Mouse (Mus musculus) limb, embryonic 10.5 days (tissue): ENCODE measurements around the gene Zscan26. TPM values are rescaled to one million over a fixed set of nuclear protein-coding genes. Genes with fewer than 3 reads are reported as not detected.

ENCODE experiments used
- DNase-seq: peaks from one replicate; pipeline ENCODE4 v3.0.0-alpha.2; 2017; ENCODE audit warnings: low spot score
- H3K27ac ChIP-seq: fragments of 300-500 bp; sonication (generic); 2 replicates; pipeline ENCODE4 v1.5.1; 2016; ENCODE audit warnings: mild to moderate bottlenecking
- H3K27me3 ChIP-seq: fragments of 300-500 bp; sonication (generic); 2 replicates; pipeline ENCODE4 v1.6.1; 2016; ENCODE audit warnings: low read depth, mild to moderate bottlenecking; ENCODE audit not compliant: poor library complexity, severe bottlenecking
- H3K36me3 ChIP-seq: fragments of 300-500 bp; sonication (generic); 2 replicates; pipeline ENCODE4 v1.6.1; 2016; ENCODE audit warnings: mild to moderate bottlenecking, moderate library complexity
- H3K4me1 ChIP-seq: fragments of 300-500 bp; sonication (generic); 2 replicates; pipeline ENCODE4 v1.6.1; 2016
- H3K4me3 ChIP-seq: fragments of 300-500 bp; sonication (generic); 2 replicates; pipeline ENCODE4 v1.5.1; 2016; ENCODE audit warnings: mild to moderate bottlenecking, moderate library complexity
- H3K9me3 ChIP-seq: fragments of 300-500 bp; sonication (generic); replicated peaks from 2 replicates; pipeline ENCODE4 v1.6.1; 2016; ENCODE audit warnings: mild to moderate bottlenecking
- WGBS: fragments of 180-500 bp; shearing (Covaris S2); methylation state at CpG from one replicate; pipeline ENCODE4 v1.1.7; 2016; 5-methylcytosine and 5-hydroxymethylcytosine counted together
- polyA plus RNA-seq: library from polyadenylated mRNA; unstranded; fragments of >200 nt; fragmentation: Nextera tagmentation; extraction: Ambion mirVana; gene quantifications from 2 replicates; pipeline ENCODE4 v1.2.1, GENCODE M21; 2016

Zscan26 gene
- polyA plus RNA-seq, 1 experiment from 2014 or later = 29.9 TPM

DNA sequence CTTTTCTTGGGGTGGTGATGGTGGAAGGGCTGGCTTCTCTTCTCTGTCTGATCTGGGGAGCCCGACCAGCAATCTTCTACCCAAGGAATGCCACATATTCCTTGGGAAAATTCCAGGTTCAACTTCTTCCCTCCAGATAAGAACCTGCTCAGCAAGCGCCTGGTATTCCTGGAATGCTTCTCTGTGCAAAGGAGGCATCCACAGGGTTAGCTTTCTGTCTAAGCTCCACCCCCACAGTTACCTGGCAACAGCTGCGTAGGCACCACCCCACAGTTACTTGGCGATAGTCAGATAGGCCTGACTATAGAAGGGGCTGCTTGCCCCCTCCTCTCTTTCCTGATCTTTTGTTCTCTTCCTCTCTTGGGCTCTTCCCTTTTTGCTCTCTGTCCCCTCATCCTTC, 2.8 kb upstream of the Zscan26 start:
- H3K4me3 ChIP-seq = no peak overlapping the region
- no peaks in the 10 kb centered on the region for H3K9me3 ChIP-seq
- peaks cover 5% of the 10 kb centered on the region for H3K36me3 ChIP-seq
- peaks cover 14% of the 10 kb centered on the region for H3K27me3 ChIP-seq
- DNase-seq = no peak
- peaks cover 7% of the 10 kb centered on the region for H3K4me1 ChIP-seq
- 23% methylated on average over 4 of the region's 4 CpGs for WGBS
- H3K27ac ChIP-seq = no peak overlapping the region

GRCm38 (mm10) chr13:21454133-21454532, 603 bp upstream of the Zscan26 start:
- Histone ChIP-seq H3K9me3 (no peaks in the 10 kb centered on the region), H3K36me3 (peaks cover 12% of the 10 kb centered on the region), H3K27ac (0 out of 2 replicates have a peak overlapping the region, but pooled peaks have one; percentile 91), H3K27me3 (peaks cover 14% of the 10 kb centered on the region), H3K4me3 (peak overlapping the region; percentile 75; the same call in 1 of the 2 replicates), H3K4me1 (peaks cover 7% of the 10 kb centered on the region)
- WGBS = 93% methylated on average over 3 of the region's 3 CpGs
- DNase-seq = no peak

DNA sequence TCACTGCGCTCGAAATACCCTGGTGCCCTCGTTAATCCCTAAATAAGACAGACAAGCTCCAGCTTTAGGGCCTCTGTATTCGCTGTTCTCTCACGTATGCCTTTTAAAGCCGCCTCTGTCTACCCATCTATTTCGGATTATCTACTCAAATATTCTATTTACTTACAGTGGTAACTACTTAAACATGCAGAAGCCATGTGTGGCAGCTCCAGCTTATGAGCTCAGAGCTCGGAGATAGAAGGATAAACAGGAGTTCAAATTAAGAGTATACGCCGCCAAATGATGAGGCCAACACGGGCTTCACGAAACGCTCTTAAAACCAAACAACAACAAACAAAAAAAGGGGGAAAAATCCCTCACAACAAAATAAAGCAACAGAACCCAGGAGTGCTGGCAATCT, 488 bp downstream of the Zscan26 start:
- Histone ChIP-seq H3K36me3 (peaks cover 23% of the 10 kb centered on the region), H3K27ac (peak overlapping the region; percentile 91), H3K4me3 (peak overlapping the region; percentile 75), H3K4me1 (peaks cover 7% of the 10 kb centered on the region), H3K9me3 (no peaks in the 10 kb centered on the region), H3K27me3 (peaks cover 14% of the 10 kb centered on the region)
- 5% methylated on average over 13 of the region's 13 CpGs for WGBS
- no peak for DNase-seq

GRCm38 (mm10) chr13:21447856-21448614, 5.5 kb downstream of the Zscan26 start:
- Histone ChIP-seq H3K4me1 (peaks cover 7% of the 10 kb centered on the region), H3K36me3 (peaks cover 72% of the 10 kb centered on the region), H3K9me3 (no peaks in the 10 kb centered on the region), H3K27me3 (no peaks in the 10 kb centered on the region), H3K27ac (no peak overlapping the region), H3K4me3 (no peak overlapping the region)
- WGBS = 86% methylated on average over 16 of the region's 16 CpGs
- DNase-seq = no peak

DNA sequence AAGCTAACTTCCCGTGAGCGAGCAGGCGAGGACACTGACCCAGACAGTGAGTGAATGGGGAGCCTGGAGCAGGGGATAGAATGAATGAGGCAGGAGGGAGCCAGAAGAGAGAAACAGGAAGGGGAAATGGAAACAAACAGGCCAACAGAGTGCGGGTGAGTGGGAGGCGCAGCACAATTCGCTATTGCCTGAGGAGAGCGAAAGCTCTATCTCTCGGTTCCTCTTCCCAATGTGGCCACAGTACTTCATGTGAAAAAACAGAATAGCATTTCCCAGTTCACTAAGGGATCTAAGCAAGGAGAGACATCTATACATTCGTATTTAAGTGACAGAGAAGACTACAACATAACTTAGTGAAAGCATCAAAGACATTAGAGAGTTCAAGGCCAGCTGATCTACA, 6.7 kb downstream of the Zscan26 start:
- H3K4me3 ChIP-seq = no peak overlapping the region
- H3K27me3 ChIP-seq = no peaks in the 10 kb centered on the region
- DNase-seq = no peak
- no peaks in the 10 kb centered on the region for H3K9me3 ChIP-seq
- no peak overlapping the region for H3K27ac ChIP-seq
- no peaks in the 10 kb centered on the region for H3K4me1 ChIP-seq
- WGBS = 92% methylated on average over 9 of the region's 9 CpGs
- peaks cover 77% of the 10 kb centered on the region for H3K36me3 ChIP-seq

- H3K9me3 ChIP-seq = no peaks in the 10 kb centered on the region
- H3K36me3 ChIP-seq = peaks cover 37% of the 10 kb centered on the region
- 16% methylated on average over 10 of the region's 10 CpGs for WGBS
- no peak for DNase-seq
- H3K27ac ChIP-seq = peak overlapping the region; percentile 86
- peaks cover 11% of the 10 kb centered on the region; the same call in 1 of the 2 replicates for H3K4me1 ChIP-seq
- no peaks in the 10 kb centered on the region for H3K27me3 ChIP-seq
- peak overlapping the region; percentile 64 for H3K4me3 ChIP-seq
Measured at GRCm38 (mm10) chr13:21441207-21441572, 12.3 kb downstream of the Zscan26 start.

DNA sequence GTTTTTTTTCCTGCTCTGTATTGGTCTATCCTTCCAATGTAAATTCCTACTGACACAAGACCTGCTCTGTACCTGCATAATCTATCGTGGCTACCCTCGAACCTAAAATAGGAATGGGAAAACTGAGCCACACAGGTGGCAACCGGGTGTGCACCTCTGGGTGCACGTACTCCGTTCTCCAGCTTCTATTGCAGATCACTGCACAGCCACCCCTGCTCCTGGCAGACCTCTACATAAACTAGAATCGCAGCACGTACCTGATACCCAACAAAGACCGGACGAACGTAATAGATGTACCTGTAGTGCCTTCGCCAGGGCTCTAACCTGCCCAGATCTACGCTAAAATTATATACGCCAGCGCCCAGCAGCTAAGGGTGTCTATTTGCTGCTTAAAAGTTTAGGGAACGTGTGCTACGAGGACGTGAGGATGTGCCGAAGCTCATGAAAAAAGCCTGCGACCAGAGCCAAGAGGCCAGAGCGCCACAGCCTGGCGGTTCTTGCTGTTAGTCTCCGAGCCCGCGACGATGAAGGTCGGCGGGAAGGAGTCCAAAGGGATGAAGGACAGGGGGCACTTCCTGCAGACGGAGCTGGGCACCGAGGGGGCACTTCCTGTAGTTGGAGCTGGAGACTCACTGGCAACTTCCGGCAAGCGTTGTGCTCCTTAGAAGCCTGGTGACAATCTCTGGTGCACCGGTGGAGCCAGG, 12.9 kb downstream of the Zscan26 start, which contains the start of gene Pgbd1:
TSS of gene Pgbd1 (minus strand) at position 556 of the 704 bp plus-strand sequence.
- Histone ChIP-seq H3K4me1 (peaks cover 11% of the 10 kb centered on the region; the same call in 1 of the 2 replicates), H3K27ac (peak within 1 kb of the TSS; percentile 86), H3K27me3 (no peaks in the 10 kb centered on the region), H3K4me3 (peak within 1 kb of the TSS; percentile 64), H3K36me3 (peaks cover 31% of the 10 kb centered on the region), H3K9me3 (no peaks in the 10 kb centered on the region)
- WGBS = 2% methylated on average over 32 of the region's 32 CpGs
- DNase-seq = peak; percentile 82

- H3K36me3 ChIP-seq = no peaks in the 10 kb centered on the region
- DNase-seq = no peak
- no peaks in the 10 kb centered on the region for H3K27me3 ChIP-seq
- no peak overlapping the region for H3K4me3 ChIP-seq
- H3K9me3 ChIP-seq = no peaks in the 10 kb centered on the region
- H3K4me1 ChIP-seq = peaks cover 8% of the 10 kb centered on the region; the same call in 1 of the 2 replicates
- WGBS = 91% methylated on average over 4 of the region's 4 CpGs
- no peak overlapping the region for H3K27ac ChIP-seq
Measured at GRCm38 (mm10) chr13:21435476-21435875, 18.1 kb downstream of the Zscan26 start.

- Histone ChIP-seq H3K4me3 (no peak overlapping the region), H3K36me3 (no peaks in the 10 kb centered on the region), H3K9me3 (no peaks in the 10 kb centered on the region), H3K27me3 (no peaks in the 10 kb centered on the region), H3K27ac (no peak overlapping the region), H3K4me1 (no peaks in the 10 kb centered on the region)
- no peak for DNase-seq
- WGBS = 100% methylated on average over 1 of the region's 1 CpGs
Measured at GRCm38 (mm10) chr13:21427631-21428030, 25.9 kb downstream of the Zscan26 start.

GRCm38 (mm10) chr13:21423301-21423700, 30.2 kb downstream of the Zscan26 start:
- 66% methylated on average over 5 of the region's 5 CpGs for WGBS

DNA sequence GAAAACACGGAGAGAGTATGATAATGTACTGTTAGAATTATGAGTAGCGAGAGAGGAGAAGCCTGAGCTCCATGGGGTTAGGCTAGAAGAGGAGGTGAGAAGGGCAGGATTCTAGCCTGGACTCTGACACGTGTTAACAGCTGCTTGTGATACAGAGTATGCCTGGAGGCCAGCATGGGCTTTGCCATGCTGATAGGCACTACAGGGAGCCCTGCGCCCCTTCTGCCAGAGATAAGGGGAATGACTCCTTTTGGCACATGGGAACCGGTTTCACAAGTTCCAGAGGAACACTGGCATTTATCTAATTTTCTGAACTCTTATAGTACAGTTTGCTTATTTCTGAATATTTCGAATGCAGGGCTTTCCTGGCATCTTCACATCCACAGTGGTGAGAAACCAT, 34.7 kb downstream of the Zscan26 start:
- 65% methylated on average over 6 of the region's 6 CpGs for WGBS

More at GRCm38 (mm10) chr13:21423301-21423700, 30.2 kb downstream of the Zscan26 start:
- no peak overlapping the region for H3K4me3 ChIP-seq
- no peaks in the 10 kb centered on the region for H3K27me3 ChIP-seq
- no peaks in the 10 kb centered on the region for H3K36me3 ChIP-seq
- DNase-seq = no peak
- no peaks in the 10 kb centered on the region for H3K4me1 ChIP-seq
- no peaks in the 10 kb centered on the region for H3K9me3 ChIP-seq
- H3K27ac ChIP-seq = no peak overlapping the region

GRCm38 (mm10) chr13:21417298-21418010, 36.1 kb downstream of the Zscan26 start:
- DNase-seq = no peak
- Histone ChIP-seq H3K36me3 (no peaks in the 10 kb centered on the region), H3K27me3 (no peaks in the 10 kb centered on the region), H3K27ac (no peak overlapping the region), H3K9me3 (no peaks in the 10 kb centered on the region), H3K4me3 (no peak overlapping the region), H3K4me1 (no peaks in the 10 kb centered on the region)
- 78% methylated on average over 6 of the region's 6 CpGs for WGBS

More for the DNA sequence above, 34.7 kb downstream of the Zscan26 start:
- Histone ChIP-seq H3K36me3 (no peaks in the 10 kb centered on the region), H3K4me3 (no peak overlapping the region), H3K9me3 (no peaks in the 10 kb centered on the region), H3K27me3 (no peaks in the 10 kb centered on the region), H3K27ac (no peak overlapping the region), H3K4me1 (no peaks in the 10 kb centered on the region)
- DNase-seq = no peak
